Mouse (Mus musculus): ENCODE data around the gene Nceh1. TPM values are rescaled to one million over a fixed set of nuclear protein-coding genes. Genes with fewer than 3 reads are reported as not detected.
A peak's percentile ranks its signal among the peaks of the same experiment; 100 is the strongest.

The Nceh1 gene
- polyA plus RNA-seq, 1 experiment from 2014 or later: 55.6 TPM

GRCm38 (mm10) chr3:27283071-27283713 lies 100.4 kb downstream of the Nceh1 start:
- Histone ChIP-seq H3K4me1 (ENCODE audit: insufficient read depth, low read depth, low read length) (peaks cover 7% of the 10 kb centered on the region; the same call in 1 of the 2 replicates), H3K4me2 (replicated peaks; ENCODE audit: low read depth, low read length) (peak overlapping the region; percentile 52), H3K4me3 (ENCODE audit: low read depth, low read length) (peak overlapping the region; percentile 20; the same call in 1 of the 2 replicates), H3K9me3 (ENCODE audit: low read length) (no peaks in the 10 kb centered on the region), H3K9ac (replicated peaks; ENCODE audit: low read depth) (0 out of 2 replicates have a peak overlapping the region, but pooled peaks have one; percentile 8), H3K27me3 (replicated peaks; ENCODE audit: insufficient read depth, low read length) (no peaks in the 10 kb centered on the region), H3K36me3 (ENCODE audit: insufficient read depth, low read length) (no peaks in the 10 kb centered on the region), H3K27ac (ENCODE audit: low read length) (no peak overlapping the region; the same call in 1 of the 2 replicates)
- peak; percentile 58; the same call in 1 of the 2 replicates for ATAC-seq
- no peak for TF ChIP-seq EP300 (IDR thresholded peaks at IDR 0.05)
- TF ChIP-seq CTCF (IDR thresholded peaks at IDR 0.05): no peak
- WGBS: 7% methylated on average over 27 of the region's 27 CpGs
- DNase-seq (ENCODE audit: low spot score): peak; percentile 51

- Histone ChIP-seq H3K9ac (replicated peaks; ENCODE audit: low read depth) (no peak overlapping the region), H3K9me3 (ENCODE audit: low read length) (no peaks in the 10 kb centered on the region), H3K36me3 (ENCODE audit: insufficient read depth, low read length) (no peaks in the 10 kb centered on the region), H3K4me3 (ENCODE audit: low read depth, low read length) (no peak overlapping the region), H3K4me1 (ENCODE audit: insufficient read depth, low read depth, low read length) (peaks cover 12% of the 10 kb centered on the region; the same call in 1 of the 2 replicates), H3K4me2 (replicated peaks; ENCODE audit: low read depth, low read length) (peak overlapping the region; percentile 52), H3K27me3 (replicated peaks; ENCODE audit: insufficient read depth, low read length) (no peaks in the 10 kb centered on the region), H3K27ac (ENCODE audit: low read length) (no peak overlapping the region)
- WGBS: 69% methylated on average over 7 of the region's 7 CpGs
- no peak for DNase-seq (ENCODE audit: low spot score)
- TF ChIP-seq CTCF (IDR thresholded peaks at IDR 0.05) (no peak), EP300 (IDR thresholded peaks at IDR 0.05) (no peak)
- no peak for ATAC-seq
These were observed 101.0 kb downstream of the Nceh1 start for GRCm38 (mm10) chr3:27283796-27284195.

- Histone ChIP-seq H3K4me1 (ENCODE audit: insufficient read depth, low read depth, low read length) (peaks cover 16% of the 10 kb centered on the region; the same call in 1 of the 2 replicates), H3K9me3 (ENCODE audit: low read length) (no peaks in the 10 kb centered on the region), H3K9ac (replicated peaks; ENCODE audit: low read depth) (no peak overlapping the region), H3K4me2 (replicated peaks; ENCODE audit: low read depth, low read length) (no peak overlapping the region), H3K4me3 (ENCODE audit: low read depth, low read length) (no peak overlapping the region), H3K36me3 (ENCODE audit: insufficient read depth, low read length) (no peaks in the 10 kb centered on the region), H3K27ac (ENCODE audit: low read length) (no peak overlapping the region), H3K27me3 (replicated peaks; ENCODE audit: insufficient read depth, low read length) (no peaks in the 10 kb centered on the region)
- no peak for ATAC-seq
- TF ChIP-seq EP300 (IDR thresholded peaks at IDR 0.05): no peak
- peak; percentile 42 for TF ChIP-seq CTCF (IDR thresholded peaks at IDR 0.05)
- DNase-seq (ENCODE audit: low spot score): no peak
- 94% methylated on average over 5 of the region's 5 CpGs for WGBS
These were observed 101.5 kb downstream of the Nceh1 start for GRCm38 (mm10) chr3:27284227-27284626.

GRCm38 (mm10) chr3:27285072-27285471 lies 102.3 kb downstream of the Nceh1 start:
- TF ChIP-seq CTCF (IDR thresholded peaks at IDR 0.05) (no peak), EP300 (IDR thresholded peaks at IDR 0.05) (peak; percentile 31; the same call in 1 of the 2 replicates)
- ATAC-seq (peak; percentile 69), DNase-seq (ENCODE audit: low spot score) (no peak)
- H3K27ac ChIP-seq (ENCODE audit: low read length): no peak overlapping the region
- H3K36me3 ChIP-seq (ENCODE audit: insufficient read depth, low read length): no peaks in the 10 kb centered on the region
- H3K9me3 ChIP-seq (ENCODE audit: low read length): no peaks in the 10 kb centered on the region
- WGBS: 33% methylated on average over 9 of the region's 9 CpGs
- H3K27me3 ChIP-seq (replicated peaks; ENCODE audit: insufficient read depth, low read length): no peaks in the 10 kb centered on the region
- H3K4me2 ChIP-seq (replicated peaks; ENCODE audit: low read depth, low read length): no peak overlapping the region
- H3K9ac ChIP-seq (replicated peaks; ENCODE audit: low read depth): no peak overlapping the region
- H3K4me1 ChIP-seq (ENCODE audit: insufficient read depth, low read depth, low read length): peaks cover 17% of the 10 kb centered on the region; the same call in 1 of the 2 replicates
- H3K4me3 ChIP-seq (ENCODE audit: low read depth, low read length): no peak overlapping the region

- no peak for DNase-seq (ENCODE audit: low spot score)
- ATAC-seq: no peak
- Histone ChIP-seq H3K27me3 (replicated peaks; ENCODE audit: insufficient read depth, low read length) (no peaks in the 10 kb centered on the region), H3K4me1 (ENCODE audit: insufficient read depth, low read depth, low read length) (peaks cover 13% of the 10 kb centered on the region; the same call in 1 of the 2 replicates), H3K9me3 (ENCODE audit: low read length) (no peaks in the 10 kb centered on the region), H3K4me3 (ENCODE audit: low read depth, low read length) (no peak overlapping the region), H3K27ac (ENCODE audit: low read length) (no peak overlapping the region), H3K4me2 (replicated peaks; ENCODE audit: low read depth, low read length) (no peak overlapping the region), H3K36me3 (ENCODE audit: insufficient read depth, low read length) (no peaks in the 10 kb centered on the region), H3K9ac (replicated peaks; ENCODE audit: low read depth) (no peak overlapping the region)
- 29% methylated on average over 2 of the region's 2 CpGs for WGBS
- TF ChIP-seq EP300 (IDR thresholded peaks at IDR 0.05): no peak
These were observed 105.5 kb downstream of the Nceh1 start for GRCm38 (mm10) chr3:27288301-27288700.

- H3K36me3 ChIP-seq (ENCODE audit: insufficient read depth, low read length): no peaks in the 10 kb centered on the region
- H3K4me3 ChIP-seq (ENCODE audit: low read depth, low read length): no peak overlapping the region
- WGBS: 6% methylated on average over 8 of the region's 8 CpGs
- no peak overlapping the region for H3K27ac ChIP-seq (ENCODE audit: low read length)
- peaks cover 11% of the 10 kb centered on the region; the same call in 1 of the 2 replicates for H3K4me1 ChIP-seq (ENCODE audit: insufficient read depth, low read depth, low read length)
- H3K9ac ChIP-seq (replicated peaks; ENCODE audit: low read depth): no peak overlapping the region
- peak overlapping the region; percentile 12 for H3K4me2 ChIP-seq (replicated peaks; ENCODE audit: low read depth, low read length)
- H3K9me3 ChIP-seq (ENCODE audit: low read length): no peaks in the 10 kb centered on the region
- no peak for TF ChIP-seq CTCF (IDR thresholded peaks at IDR 0.05)
- no peak for TF ChIP-seq EP300 (IDR thresholded peaks at IDR 0.05)
- H3K27me3 ChIP-seq (replicated peaks; ENCODE audit: insufficient read depth, low read length): no peaks in the 10 kb centered on the region
- ATAC-seq (0 out of 2 replicates have a peak, but pooled peaks have one; percentile 25), DNase-seq (ENCODE audit: low spot score) (peak; percentile 26)
These were observed 106.1 kb downstream of the Nceh1 start for GRCm38 (mm10) chr3:27288909-27289308.
